Mouse (Mus musculus): ENCODE measurements around the gene Sostdc1. TPM values are rescaled to one million over a fixed set of nuclear protein-coding genes. Genes with fewer than 3 reads are reported as not detected.

The Sostdc1 gene
- under 1 TPM; 0.14 to 0.44 (median 0.30) TPM for total RNA-seq (2022)

DNA sequence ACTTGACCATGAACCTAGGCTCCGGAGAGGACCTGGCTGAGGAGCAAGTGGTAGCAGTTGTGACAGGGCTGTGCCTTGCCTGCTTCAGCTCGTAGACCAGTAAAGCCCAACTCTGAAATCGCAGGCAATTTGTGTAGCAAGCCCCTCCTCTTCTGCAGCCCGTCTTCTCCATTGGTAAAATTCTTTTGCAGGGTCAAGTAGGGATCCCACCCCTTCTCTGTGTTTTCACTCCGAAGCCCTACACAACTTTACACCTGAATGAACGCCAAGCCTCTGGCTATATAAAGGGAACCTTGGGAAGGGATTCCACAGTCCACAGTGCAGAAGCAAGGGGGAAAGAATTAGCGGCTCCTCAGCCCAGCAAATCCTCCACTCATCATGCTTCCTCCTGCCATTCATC, at the start of gene Sostdc1:
Gene Sostdc1 (plus strand): TSS at position 224 of the 400 bp plus-strand sequence.
- no peak for DNase-seq (ENCODE audit: low spot score)

DNA sequence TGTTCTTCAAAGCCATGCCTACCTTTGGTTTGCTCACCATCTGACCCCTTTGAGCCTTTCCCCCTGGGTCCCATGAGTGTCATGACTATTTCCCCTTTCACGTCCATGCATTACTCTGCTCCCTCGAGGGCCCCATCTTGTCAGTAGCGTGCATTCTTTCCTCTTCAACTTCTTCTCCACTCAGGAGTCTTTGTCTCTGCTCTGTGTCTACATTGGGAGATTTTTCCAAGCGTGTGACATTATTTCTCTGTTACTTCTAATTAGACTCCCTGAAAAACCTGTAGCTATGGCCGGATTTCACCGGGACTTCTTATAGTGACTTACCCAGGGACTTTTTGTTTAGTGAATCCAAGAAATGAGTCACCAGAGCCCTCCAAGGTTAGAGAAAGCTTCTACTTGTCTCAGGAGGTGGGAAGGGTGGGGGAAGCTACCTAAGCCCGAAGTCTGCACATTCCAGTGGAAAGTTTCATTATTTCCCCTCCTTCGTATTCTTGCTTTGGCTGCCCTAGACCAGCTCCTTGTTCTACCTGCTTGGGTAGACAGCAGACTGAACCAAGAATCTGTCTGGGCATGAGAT, 46.2 kb upstream of the Sostdc1 start:
- DNase-seq (ENCODE audit: low spot score): no peak

DNA sequence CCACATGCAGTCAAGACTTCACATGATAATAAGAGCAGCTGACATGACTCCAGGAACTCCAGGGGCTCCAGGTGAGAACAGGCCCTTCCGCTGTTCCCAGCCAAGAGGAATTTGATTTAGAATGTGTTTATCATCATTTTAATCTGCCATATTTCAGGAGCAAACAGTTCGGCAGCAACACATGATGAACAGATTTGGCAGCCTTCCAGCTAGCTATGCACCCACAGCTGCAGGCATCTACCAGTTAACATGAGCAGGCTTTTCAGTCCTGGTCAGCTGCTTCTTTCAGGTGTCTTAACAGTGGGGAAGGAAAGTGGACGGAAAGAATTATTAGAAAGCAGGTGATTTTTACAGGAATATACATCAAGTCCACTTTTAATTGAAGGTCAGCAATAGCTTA, 39.1 kb upstream of the Sostdc1 start:
- no peak for DNase-seq (ENCODE audit: low spot score)

DNA sequence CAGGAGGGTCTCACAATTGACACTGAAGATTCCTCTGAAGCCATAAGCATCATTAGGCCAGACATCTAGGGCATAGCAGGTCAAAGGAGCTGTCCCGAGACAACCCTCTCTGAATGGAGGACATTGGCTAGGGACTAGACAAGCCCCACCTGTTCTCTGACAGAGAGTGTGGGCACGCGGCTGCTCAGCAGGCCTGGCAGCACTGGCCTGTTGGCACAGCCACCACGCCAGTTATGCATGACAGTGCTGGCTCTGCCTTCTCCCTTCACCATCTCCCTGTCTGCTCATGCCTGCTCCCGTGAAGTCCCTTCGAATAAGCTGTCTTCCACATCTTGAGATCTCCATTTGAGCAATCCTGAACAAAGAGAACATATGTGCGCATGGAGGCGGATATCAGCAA, 24.3 kb upstream of the Sostdc1 start:
- DNase-seq (ENCODE audit: low spot score): peak; percentile 27

DNA sequence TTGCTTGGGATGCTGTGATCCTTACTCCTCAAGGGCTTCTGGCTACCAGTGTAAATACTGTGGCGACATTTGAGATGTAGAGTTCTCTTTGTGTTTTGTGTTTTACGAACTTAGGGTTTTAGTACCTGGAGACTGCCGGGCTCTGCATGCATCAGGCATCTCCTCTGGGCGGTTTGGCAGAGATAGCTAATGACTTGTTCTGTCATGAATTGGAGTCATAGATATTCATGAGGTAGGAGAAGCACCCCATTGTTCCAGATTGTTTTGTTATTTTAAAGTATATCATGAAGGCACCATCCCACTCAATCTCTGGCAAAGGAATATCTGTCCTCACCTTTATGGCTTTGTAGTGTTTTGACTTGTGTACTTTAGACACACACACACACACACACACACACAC, 23.5 kb upstream of the Sostdc1 start:
- no peak for DNase-seq (ENCODE audit: low spot score)

DNA sequence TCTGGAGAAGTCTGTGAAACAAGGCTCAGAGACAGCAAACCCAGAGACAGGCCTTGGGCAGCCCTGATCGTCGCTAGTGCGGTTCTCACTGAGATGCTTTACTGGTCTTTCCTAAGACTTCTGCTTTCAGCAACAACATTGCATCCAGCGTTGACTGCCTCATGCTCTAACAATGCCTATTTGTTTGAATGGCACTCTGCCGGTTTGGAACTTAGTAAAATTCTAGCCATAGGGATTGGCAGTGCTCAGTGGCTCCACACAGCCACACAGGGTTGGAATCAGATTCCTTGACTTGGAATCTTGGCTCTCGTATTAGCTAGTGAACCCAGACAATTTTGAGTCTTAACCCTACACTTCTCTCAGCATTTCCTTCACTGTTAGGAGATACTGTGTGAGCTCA, 22.6 kb upstream of the Sostdc1 start:
- DNase-seq (ENCODE audit: low spot score): no peak

DNA sequence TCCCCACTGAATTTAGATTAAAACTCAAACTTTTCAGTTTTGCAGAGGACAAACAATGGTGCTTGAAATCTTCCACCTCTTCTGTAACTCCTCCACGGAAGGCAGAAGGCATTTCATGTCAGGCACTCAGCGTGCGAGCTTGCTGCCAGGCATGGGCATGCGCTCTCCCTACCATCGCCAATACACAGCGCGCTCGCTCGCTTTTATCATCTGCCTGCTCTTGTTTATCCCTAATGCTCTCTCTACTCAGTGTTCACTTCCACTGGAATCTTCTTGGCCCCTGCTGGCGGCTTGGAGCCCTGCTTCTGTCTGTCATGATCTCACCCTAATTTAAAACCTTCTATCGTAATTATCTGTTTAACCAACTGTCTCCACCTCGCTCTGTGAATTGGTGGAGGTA, 11.6 kb upstream of the Sostdc1 start:
- no peak for DNase-seq (ENCODE audit: low spot score)

DNA sequence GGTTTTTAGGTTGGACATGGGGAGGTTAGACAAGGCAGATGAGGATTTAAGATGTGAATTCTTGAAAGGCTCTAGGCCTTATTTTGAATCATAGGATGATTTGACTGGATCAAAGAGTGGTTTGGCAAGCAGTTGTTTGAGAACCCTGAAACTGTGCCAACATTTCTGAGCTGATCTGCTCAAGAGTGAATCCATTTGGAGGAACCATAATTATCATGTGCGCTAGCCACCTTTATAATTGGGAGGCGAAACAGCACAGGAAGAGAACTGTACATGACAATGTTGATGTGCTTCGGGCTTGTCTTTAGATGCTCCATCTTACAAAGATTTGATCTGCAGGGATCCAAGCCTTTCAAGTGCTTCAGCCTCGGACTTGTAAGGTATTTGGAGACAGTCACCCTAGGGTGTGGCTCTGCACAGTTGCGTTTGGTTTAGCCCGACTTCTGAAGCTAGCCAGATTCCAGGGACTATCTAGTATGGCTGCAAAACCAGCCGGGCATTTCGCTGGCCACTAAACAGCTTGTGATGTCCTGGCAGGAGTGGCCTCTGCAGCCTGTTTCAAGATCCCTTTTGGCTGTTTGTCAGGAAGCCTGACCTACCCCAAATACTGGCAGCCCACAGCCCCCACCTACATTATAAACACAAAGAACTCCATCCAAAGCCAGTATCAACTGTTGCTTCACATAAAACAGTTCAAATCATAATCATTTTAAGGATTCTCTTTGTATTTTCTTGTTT, 10.9 kb upstream of the Sostdc1 start:
- DNase-seq (ENCODE audit: low spot score): no peak

DNA sequence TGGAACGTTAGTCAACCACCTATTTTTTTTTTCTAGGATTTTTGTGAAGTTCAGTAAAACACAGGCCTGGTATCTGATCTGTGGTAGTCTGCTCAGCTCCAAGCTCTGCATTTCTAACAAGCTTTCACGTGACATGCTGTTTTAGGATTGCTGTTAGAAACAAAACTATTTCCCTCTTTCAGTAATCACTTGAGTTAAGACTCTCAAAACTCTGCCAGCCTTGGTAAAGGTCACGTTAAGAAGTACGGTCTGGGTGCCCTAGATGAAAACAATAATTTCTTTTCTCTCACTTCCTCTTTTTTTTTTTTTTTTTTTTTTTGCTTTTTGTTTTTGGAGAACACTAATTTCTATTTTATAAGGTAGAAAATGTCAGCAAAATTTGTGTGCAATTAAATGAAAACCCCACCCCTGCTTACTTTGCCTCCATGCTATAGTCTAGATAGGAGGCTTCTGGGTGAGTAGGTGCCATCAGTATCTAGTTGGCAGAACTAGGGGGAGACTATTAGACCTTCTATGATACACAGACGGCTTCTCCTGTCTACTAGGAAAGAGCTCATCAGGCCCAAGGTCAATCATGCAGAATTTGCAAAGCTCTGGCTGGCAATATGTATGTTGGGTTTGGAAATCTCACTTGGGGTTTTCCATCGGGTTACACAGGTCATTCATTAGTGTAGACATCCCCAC, 5.1 kb upstream of the Sostdc1 start:
- no peak for DNase-seq (ENCODE audit: low spot score)

DNA sequence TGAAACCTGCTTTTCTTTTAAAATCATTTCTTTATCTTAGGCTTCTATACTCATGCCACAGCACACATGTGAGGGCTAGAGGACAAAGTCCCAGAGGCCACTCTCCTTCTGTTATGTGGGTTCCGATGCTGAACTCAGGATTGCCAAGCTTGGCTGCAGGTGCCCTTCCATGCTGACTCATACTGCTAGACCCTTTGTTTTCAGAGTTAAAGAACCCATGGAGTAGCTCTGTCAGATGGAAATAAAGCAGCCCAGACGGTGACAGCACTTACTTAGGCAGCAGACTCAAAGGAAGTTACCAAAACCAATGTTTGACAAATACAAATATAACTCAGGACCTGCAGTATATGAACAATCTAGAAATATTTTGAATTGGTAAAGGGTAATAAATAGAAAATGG, 924 bp upstream of the Sostdc1 start:
- DNase-seq (ENCODE audit: low spot score): no peak

DNA sequence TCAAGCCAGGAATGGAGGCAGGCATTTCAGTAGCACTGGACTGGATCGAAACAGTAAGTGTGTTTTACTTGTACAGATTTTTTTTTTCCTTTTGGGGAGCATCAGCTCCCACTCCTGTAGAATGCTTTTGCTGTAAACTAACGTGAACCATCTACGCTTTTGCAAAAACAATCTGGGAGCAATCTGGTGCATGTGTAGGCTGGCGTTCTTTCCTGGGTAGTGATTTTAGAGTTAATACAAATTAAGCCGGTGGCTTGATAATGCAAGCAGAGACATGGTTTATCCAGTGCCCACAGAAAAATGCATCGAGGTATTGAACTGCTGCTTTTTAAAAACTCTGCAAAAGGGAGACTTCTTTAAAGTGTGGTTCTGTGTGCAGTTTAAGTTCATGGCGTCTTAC, 507 bp downstream of the Sostdc1 start:
- DNase-seq (ENCODE audit: low spot score): no peak

DNA sequence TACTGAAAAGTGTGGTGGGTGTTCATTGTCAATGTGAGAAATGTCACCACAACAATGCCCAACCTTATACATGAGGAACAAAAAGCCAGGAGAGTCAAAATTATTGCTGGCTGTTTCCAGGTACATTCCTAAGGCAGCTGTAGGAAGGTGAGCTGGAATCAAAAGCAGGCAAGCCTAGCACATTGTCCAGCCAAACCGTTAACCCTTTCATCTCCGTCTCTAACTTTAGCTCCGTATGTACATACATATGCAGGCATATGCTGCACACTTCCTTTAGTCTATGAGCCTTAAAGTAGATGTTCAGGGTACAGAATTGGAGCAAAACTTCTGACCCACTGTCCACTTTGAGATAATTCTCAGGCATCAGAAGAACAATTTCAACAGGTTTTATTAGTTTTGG, 1.6 kb downstream of the Sostdc1 start:
- no peak for DNase-seq (ENCODE audit: low spot score)

DNA sequence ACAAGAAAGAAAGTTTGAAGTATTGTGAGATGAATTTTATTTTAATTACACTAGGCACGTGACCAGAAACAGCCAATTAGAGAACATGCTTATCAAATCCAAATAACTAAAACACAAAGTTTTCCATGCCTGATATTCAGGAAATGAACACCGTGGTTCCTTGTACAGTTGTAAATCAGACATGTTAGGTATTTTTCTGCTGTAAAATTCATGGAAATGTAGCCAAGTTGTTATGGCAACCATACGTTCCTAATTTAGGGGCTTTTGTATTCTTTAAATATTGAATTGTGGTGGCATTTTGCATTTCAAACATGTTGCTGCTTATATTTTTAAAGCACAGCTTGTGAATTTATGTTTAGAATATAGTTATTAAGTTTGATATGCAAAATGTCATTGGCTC, 2.1 kb downstream of the Sostdc1 start:
- DNase-seq (ENCODE audit: low spot score): no peak

DNA sequence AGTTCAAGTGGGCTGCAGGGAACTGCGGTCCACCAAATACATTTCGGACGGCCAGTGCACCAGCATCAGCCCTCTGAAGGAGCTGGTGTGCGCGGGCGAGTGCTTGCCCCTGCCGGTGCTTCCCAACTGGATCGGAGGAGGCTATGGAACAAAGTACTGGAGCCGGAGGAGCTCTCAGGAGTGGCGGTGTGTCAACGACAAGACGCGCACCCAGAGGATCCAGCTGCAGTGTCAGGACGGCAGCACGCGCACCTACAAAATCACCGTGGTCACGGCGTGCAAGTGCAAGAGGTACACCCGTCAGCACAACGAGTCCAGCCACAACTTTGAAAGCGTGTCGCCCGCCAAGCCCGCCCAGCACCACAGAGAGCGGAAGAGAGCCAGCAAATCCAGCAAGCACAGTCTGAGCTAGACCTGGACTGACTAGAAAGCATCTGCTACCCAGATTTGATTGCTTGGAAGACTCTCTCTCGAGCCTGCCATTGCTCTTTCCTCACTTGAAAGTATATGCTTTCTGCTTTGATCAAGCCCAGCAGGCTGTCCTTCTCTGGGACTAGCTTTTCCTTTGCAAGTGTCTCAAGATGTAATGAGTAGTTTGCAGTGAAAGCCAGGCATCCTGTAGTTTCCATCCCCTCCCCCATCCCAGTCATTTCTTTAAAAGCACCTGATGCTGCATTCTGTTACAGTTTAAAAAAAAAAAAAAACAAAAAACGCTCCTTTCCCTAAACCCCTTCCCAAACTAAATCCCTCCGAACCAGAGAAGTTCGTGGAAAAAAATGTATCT, 3.3 kb downstream of the Sostdc1 start:
- DNase-seq (ENCODE audit: low spot score): peak; percentile 1

DNA sequence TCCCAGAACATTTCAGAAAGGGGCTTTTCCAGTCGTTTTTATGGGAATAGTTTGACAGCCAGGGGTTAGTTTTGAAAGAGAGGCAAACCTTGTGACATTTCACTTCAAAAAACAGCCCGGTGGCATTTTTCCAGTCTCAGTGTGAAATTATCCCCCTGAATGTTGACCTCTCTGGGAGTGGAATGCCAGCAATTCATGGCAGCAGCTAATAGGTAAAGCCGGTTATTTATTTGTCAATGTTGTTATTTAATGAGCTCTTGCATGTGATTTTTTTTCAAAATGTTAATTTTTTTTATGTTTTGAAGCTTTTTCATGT, 3.8 kb downstream of the Sostdc1 start:
- no peak for DNase-seq (ENCODE audit: low spot score)

DNA sequence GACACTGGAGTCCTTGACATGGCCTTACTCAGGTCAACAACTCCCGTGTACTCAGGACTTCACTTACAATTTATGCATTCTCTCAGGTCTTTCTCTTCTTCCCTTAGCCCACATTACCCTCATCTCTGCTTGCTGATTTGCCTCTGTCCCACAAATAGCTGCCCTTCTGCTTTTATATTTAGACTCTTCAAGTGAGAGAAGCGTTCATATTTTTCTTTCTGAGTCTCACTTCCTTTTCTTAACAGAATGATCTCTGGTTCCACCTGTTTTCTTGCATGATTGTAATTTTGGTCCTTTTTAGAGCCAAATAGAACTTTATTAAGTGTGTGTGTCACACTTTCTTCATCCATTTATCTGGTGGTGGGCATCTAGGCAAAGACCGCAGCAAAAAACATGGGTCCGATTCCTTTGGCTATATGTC, 12.2 kb downstream of the Sostdc1 start:
- no peak for DNase-seq (ENCODE audit: low spot score)

DNA sequence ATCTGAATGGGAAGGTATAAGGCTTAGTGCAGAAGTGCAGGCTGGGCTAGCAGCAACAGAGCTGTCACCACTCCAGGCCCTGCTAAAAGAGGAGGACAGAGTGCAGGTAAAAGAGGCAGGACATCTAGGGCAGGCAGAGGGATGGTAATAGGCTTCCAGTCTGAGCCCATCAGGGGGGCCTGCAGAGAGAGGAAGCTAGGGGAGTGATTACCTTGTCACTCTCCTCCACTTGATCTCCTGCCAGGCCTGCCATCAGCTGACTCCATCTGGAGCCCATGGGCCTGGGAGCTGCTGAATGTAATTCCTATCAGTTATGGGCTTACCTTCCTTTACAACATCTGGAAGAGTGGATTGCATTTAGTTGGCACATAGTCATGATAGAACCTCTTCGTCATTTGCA, 18.7 kb downstream of the Sostdc1 start:
- DNase-seq (ENCODE audit: low spot score): no peak

DNA sequence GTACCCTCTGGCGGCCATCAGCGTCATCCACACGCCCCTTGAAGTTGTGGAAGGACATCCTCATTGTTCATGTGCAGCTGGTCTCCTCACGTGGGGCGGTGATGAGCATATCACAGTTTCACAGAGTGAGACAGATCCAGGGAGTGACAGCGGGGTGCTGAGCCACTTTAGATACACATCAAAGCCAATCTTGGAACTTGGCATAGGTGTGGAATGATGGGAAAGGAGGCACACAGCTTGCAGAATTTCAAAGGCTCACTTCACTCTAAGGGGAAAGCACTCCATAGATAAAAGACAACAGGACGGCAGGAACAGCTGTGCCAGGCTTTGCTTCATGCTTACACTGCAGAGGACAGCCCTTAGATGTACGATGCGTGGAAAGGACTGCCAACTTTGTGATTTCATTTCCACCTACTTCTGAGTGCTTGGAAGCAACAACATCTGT, 19.9 kb downstream of the Sostdc1 start:
- DNase-seq (ENCODE audit: low spot score): no peak

DNA sequence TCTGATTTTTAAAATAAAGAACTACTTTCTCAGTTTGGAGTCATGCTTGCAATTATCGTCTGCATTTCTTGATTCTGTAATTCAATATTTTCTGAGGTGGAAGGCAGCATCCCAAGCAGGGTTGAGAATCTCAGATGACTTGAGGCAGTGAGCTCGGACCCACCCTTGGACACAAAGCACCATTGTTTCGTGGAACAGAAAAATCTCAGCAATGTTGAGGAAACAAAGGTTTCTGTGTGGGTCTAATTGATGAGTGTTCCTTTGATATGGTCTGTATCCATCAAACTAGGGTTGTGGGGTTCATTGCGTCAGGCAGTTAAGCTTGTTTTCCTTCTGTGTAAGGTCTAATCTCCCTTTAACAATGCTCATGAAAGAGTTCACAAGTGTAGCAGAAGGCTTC, 30.2 kb downstream of the Sostdc1 start:
- no peak for DNase-seq (ENCODE audit: low spot score)

DNA sequence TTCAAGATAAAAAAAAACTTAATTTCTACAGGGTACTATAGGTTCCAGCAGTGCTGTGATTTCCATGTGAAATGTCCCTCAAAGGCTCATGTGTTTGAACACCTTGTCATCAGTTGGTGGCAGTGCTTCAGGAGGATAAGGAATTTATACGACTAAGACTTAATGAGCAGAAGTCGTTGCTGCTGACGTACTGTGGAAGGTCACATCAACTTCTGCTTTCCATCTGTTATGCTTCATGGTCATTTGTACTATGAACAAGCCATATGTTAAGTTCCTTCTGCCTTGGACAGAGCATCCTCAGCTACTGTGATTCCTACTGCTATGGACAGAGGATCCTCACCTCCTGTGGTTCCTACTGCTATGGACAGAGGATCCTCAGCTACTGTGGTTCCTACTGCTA, 46.1 kb downstream of the Sostdc1 start:
- no peak for DNase-seq (ENCODE audit: low spot score)

DNA sequence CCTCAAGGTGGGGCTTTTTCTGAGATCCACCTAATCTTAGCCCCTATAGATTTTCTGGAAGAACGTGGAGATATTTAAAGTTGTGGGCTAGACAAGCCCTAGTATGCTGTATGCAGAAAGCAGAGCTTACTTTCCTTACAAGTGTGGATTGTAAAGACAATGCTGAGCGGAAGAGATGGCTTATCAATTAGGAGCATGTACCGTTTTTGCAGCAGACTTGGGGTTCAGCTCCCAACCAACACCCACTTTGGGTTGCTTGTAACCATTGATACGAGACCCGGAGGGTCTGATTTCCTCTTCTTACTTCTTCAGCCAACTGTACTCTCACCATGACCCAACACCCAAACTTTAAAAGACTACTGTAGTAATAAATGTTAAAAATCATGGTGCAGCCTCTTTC, 46.8 kb downstream of the Sostdc1 start:
- DNase-seq (ENCODE audit: low spot score): no peak

DNA sequence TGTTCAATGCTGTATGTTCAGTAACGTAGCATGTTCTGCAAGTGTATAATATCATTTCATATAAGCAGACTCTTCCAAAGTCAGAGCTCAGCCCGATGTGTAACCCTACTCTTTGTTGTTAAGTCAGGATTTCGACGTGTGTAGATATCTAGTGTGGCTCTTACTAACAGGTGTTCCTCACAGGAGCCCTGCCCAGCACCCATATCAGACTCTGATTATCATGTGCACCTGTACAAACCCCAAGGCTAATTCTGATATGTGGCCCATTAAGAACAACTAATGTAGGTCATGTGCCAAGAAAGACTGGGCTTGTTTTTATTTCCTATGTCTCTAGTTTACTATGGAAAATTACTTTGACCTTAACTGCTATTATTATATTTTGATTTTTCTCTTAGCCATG, 50.1 kb downstream of the Sostdc1 start:
- no peak for DNase-seq (ENCODE audit: low spot score)

All from heart, adult 8-10 months (tissue).